Mouse (Mus musculus) midbrain, embryonic 13.5 days (tissue): ENCODE measurements around the gene Tet1. TPM values are rescaled to one million over a fixed set of nuclear protein-coding genes. Genes with fewer than 3 reads are reported as not detected.

Experiments
- ATAC-seq: fragments of 200-750 bp; cut with Nextera tagmentation; 2 replicates; pipeline ENCODE4 v1.8.0; 2017; ENCODE audit warnings: mild to moderate bottlenecking, moderate TSS enrichment, moderate library complexity
- H3K27ac ChIP-seq: fragments of 300-500 bp; sonication (generic); 2 replicates; pipeline ENCODE4 v1.5.1; 2015; ENCODE audit warnings: inconsistent platforms, mild to moderate bottlenecking, moderate library complexity
- H3K27me3 ChIP-seq: fragments of 300-500 bp; sonication (generic); 2 replicates; pipeline ENCODE4 v1.6.1; 2015; ENCODE audit warnings: mild to moderate bottlenecking, inconsistent platforms
- H3K36me3 ChIP-seq: fragments of 300-500 bp; sonication (generic); 2 replicates; pipeline ENCODE4 v1.6.1; 2015; ENCODE audit warnings: mild to moderate bottlenecking, inconsistent platforms
- H3K4me1 ChIP-seq: fragments of 300-500 bp; sonication (generic); replicated peaks from 2 replicates; pipeline ENCODE4 v1.6.1; 2015; ENCODE audit warnings: inconsistent platforms
- H3K4me2 ChIP-seq: fragments of 300-500 bp; sonication (generic); replicated peaks from 2 replicates; pipeline ENCODE4 v1.6.1; 2015; ENCODE audit warnings: moderate library complexity, mild to moderate bottlenecking, inconsistent platforms
- H3K4me3 ChIP-seq: fragments of 300-500 bp; sonication (generic); replicated peaks from 2 replicates; pipeline ENCODE4 v1.5.1; 2015; ENCODE audit warnings: mild to moderate bottlenecking, inconsistent platforms
- H3K9ac ChIP-seq: fragments of 300-500 bp; sonication (generic); replicated peaks from 2 replicates; pipeline ENCODE4 v1.6.1; 2015; ENCODE audit warnings: mild to moderate bottlenecking, inconsistent platforms
- H3K9me3 ChIP-seq: fragments of 300-500 bp; sonication (generic); 2 replicates; pipeline ENCODE4 v1.6.1; 2016; ENCODE audit warnings: mild to moderate bottlenecking, inconsistent platforms
- WGBS: fragments of 180-500 bp; shearing (Covaris S2); methylation state at CpG from one replicate; pipeline ENCODE4 v1.1.7; 2015; 5-methylcytosine and 5-hydroxymethylcytosine counted together
- polyA plus RNA-seq: library from polyadenylated mRNA; unstranded; fragments of >200 nt; fragmentation: Nextera tagmentation; extraction: Ambion mirVana; gene quantifications from 2 replicates; pipeline ENCODE4 v1.2.1, GENCODE M21; 2015

Gene Tet1
- polyA plus RNA-seq, 1 experiment from 2014 or later: 37.2 TPM

DNA sequence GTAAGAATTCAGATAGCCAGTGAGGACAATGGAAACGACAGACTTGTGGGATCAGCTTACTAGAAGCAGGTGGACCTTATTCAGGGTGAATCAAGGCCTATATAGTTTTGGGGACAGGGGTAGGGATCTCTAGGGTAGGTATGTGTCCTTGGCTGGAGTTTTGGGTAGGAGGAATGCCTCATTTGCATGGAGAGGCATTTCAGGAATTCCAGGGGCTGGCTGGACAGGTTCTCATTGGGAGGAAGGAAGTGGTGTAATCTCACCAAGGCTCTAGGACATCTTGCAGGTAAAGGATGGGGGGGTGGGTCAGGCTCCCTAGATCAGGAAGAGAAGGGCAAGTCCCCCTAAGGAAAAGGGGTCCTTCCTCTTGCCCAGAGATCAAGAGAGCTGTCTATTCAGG is 6.0 kb downstream of the Tet1 start:
- 58% methylated on average over 1 of the region's 1 CpGs for WGBS
- H3K36me3 ChIP-seq: no peaks in the 10 kb centered on the region
- no peaks in the 10 kb centered on the region for H3K4me1 ChIP-seq
- no peak overlapping the region for H3K9ac ChIP-seq
- H3K4me3 ChIP-seq: no peak overlapping the region
- H3K9me3 ChIP-seq: no peaks in the 10 kb centered on the region
- H3K27ac ChIP-seq: no peak overlapping the region
- no peaks in the 10 kb centered on the region for H3K27me3 ChIP-seq
- ATAC-seq: no peak
- H3K4me2 ChIP-seq: no peak overlapping the region

- WGBS: 47% methylated on average over 8 of the region's 8 CpGs
- Histone ChIP-seq H3K27ac (no peak overlapping the region), H3K4me1 (no peaks in the 10 kb centered on the region), H3K36me3 (no peaks in the 10 kb centered on the region), H3K4me2 (no peak overlapping the region), H3K4me3 (no peak overlapping the region), H3K9ac (no peak overlapping the region), H3K27me3 (no peaks in the 10 kb centered on the region), H3K9me3 (no peaks in the 10 kb centered on the region)
- ATAC-seq: no peak
These were observed 7.0 kb downstream of the Tet1 start for GRCm38 (mm10) chr10:62901826-62902225.

DNA sequence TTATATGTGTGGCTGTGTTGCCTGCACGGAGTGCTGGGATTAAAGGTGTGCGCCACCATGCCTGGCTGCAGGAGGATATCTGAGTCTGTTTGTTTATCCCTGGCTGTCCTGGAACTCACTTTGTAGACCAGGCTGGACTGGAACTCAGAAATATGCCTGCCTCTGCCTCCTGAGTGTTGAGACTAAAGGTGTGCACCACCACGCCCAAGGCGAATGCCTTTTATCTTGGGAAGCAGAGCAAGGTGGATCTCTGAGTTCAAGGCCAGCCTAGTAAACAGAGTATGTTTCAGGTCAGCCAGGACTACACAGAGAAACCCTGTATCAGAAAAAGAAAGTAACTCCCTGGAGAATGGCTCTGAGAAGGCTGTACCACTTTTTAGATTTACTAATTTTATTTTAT is 8.7 kb downstream of the Tet1 start:
- Histone ChIP-seq H3K27ac (no peak overlapping the region), H3K4me1 (no peaks in the 10 kb centered on the region), H3K9ac (no peak overlapping the region), H3K4me3 (no peak overlapping the region), H3K27me3 (no peaks in the 10 kb centered on the region), H3K9me3 (no peaks in the 10 kb centered on the region), H3K36me3 (no peaks in the 10 kb centered on the region), H3K4me2 (no peak overlapping the region)
- no peak for ATAC-seq
- WGBS: 92% methylated on average over 4 of the region's 4 CpGs

- Histone ChIP-seq H3K9me3 (no peaks in the 10 kb centered on the region), H3K4me2 (no peak overlapping the region), H3K4me3 (no peak overlapping the region), H3K4me1 (no peaks in the 10 kb centered on the region), H3K9ac (no peak overlapping the region), H3K36me3 (no peaks in the 10 kb centered on the region), H3K27ac (no peak overlapping the region), H3K27me3 (no peaks in the 10 kb centered on the region)
- 90% methylated on average over 2 of the region's 2 CpGs for WGBS
- no peak for ATAC-seq
These were observed 10.7 kb downstream of the Tet1 start for GRCm38 (mm10) chr10:62898061-62898460.

DNA sequence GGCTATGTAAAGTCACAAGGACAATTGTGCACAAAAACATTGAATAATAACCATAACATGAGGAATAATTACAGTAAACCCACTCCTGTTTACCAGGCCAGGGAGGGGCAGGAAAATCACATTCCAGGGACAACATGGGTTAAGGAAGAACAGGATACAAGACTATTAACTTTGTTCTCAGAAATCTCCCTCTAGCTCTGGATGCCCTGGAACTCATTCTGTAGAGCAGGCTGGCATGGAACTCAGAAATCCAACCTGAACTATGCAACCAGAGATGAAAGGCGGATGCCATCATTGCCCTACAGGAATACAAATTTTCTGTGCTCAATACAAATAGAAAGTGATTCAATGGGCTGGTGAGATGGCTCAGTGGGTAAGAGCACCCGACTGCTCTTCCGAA is 11.4 kb downstream of the Tet1 start:
- H3K36me3 ChIP-seq: no peaks in the 10 kb centered on the region
- ATAC-seq: no peak
- no peak overlapping the region for H3K27ac ChIP-seq
- H3K9ac ChIP-seq: no peak overlapping the region
- H3K27me3 ChIP-seq: no peaks in the 10 kb centered on the region
- H3K4me3 ChIP-seq: no peak overlapping the region
- no peaks in the 10 kb centered on the region for H3K9me3 ChIP-seq
- no peak overlapping the region for H3K4me2 ChIP-seq
- no peaks in the 10 kb centered on the region for H3K4me1 ChIP-seq
- WGBS: 93% methylated on average over 3 of the region's 3 CpGs

- ATAC-seq: no peak
- no peaks in the 10 kb centered on the region for H3K36me3 ChIP-seq
- no peak overlapping the region for H3K9ac ChIP-seq
- no peak overlapping the region for H3K4me2 ChIP-seq
- no peaks in the 10 kb centered on the region for H3K4me1 ChIP-seq
- no peak overlapping the region for H3K4me3 ChIP-seq
- WGBS: 73% methylated on average over 4 of the region's 4 CpGs
- no peaks in the 10 kb centered on the region for H3K9me3 ChIP-seq
- H3K27ac ChIP-seq: no peak overlapping the region
- H3K27me3 ChIP-seq: no peaks in the 10 kb centered on the region
These were observed 12.0 kb downstream of the Tet1 start for GRCm38 (mm10) chr10:62896774-62897173.

- Histone ChIP-seq H3K27ac (no peak overlapping the region), H3K27me3 (no peaks in the 10 kb centered on the region), H3K4me3 (no peak overlapping the region), H3K4me1 (no peaks in the 10 kb centered on the region), H3K36me3 (no peaks in the 10 kb centered on the region), H3K4me2 (no peak overlapping the region), H3K9me3 (no peaks in the 10 kb centered on the region), H3K9ac (no peak overlapping the region)
- 84% methylated on average over 4 of the region's 4 CpGs for WGBS
- no peak for ATAC-seq
These were observed 12.8 kb downstream of the Tet1 start for GRCm38 (mm10) chr10:62896035-62896434.

GRCm38 (mm10) chr10:62895386-62895785 is 13.4 kb downstream of the Tet1 start:
- H3K27ac ChIP-seq: no peak overlapping the region
- H3K27me3 ChIP-seq: no peaks in the 10 kb centered on the region
- no peak for ATAC-seq
- 85% methylated on average over 6 of the region's 6 CpGs for WGBS
- H3K36me3 ChIP-seq: no peaks in the 10 kb centered on the region
- H3K4me1 ChIP-seq: no peaks in the 10 kb centered on the region
- no peak overlapping the region for H3K9ac ChIP-seq
- no peak overlapping the region for H3K4me3 ChIP-seq
- no peaks in the 10 kb centered on the region for H3K9me3 ChIP-seq
- no peak overlapping the region for H3K4me2 ChIP-seq

DNA sequence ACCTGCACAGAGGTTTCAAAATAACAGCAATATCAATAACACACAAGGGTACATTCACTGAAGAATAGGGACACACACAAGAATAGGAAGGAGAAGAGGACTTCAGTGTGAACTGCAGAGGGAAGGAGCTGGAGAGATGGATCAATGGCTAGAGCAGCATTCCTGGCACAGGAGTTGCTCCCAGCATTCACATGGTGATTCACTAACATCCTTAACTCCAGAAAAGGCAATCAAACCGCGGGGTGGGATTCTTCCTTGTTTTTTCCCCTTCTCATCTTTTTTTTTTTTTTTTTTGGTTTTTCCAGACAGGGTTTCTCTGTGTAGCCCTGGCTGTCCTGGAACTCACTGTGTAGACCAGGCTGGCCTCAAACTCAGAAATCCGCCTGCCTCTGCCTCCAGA is 14.3 kb downstream of the Tet1 start:
- ATAC-seq: no peak
- H3K27me3 ChIP-seq: no peaks in the 10 kb centered on the region
- H3K4me2 ChIP-seq: no peak overlapping the region
- H3K9ac ChIP-seq: no peak overlapping the region
- WGBS: 85% methylated on average over 3 of the region's 3 CpGs
- no peaks in the 10 kb centered on the region for H3K36me3 ChIP-seq
- no peak overlapping the region for H3K4me3 ChIP-seq
- no peaks in the 10 kb centered on the region for H3K9me3 ChIP-seq
- H3K27ac ChIP-seq: no peak overlapping the region
- H3K4me1 ChIP-seq: no peaks in the 10 kb centered on the region

GRCm38 (mm10) chr10:62893356-62893884 is 15.4 kb downstream of the Tet1 start:
- Histone ChIP-seq H3K36me3 (no peaks in the 10 kb centered on the region), H3K27me3 (no peaks in the 10 kb centered on the region), H3K4me1 (no peaks in the 10 kb centered on the region), H3K27ac (no peak overlapping the region), H3K9ac (no peak overlapping the region), H3K4me2 (no peak overlapping the region), H3K9me3 (no peaks in the 10 kb centered on the region), H3K4me3 (no peak overlapping the region)
- 77% methylated on average over 6 of the region's 6 CpGs for WGBS
- ATAC-seq: no peak

GRCm38 (mm10) chr10:62892549-62893232 is 16.1 kb downstream of the Tet1 start:
- Histone ChIP-seq H3K36me3 (no peaks in the 10 kb centered on the region), H3K4me2 (no peak overlapping the region), H3K27me3 (no peaks in the 10 kb centered on the region), H3K9ac (no peak overlapping the region), H3K9me3 (no peaks in the 10 kb centered on the region), H3K4me1 (no peaks in the 10 kb centered on the region), H3K27ac (no peak overlapping the region), H3K4me3 (no peak overlapping the region)
- 17% methylated on average over 4 of the region's 4 CpGs for WGBS
- ATAC-seq: no peak

DNA sequence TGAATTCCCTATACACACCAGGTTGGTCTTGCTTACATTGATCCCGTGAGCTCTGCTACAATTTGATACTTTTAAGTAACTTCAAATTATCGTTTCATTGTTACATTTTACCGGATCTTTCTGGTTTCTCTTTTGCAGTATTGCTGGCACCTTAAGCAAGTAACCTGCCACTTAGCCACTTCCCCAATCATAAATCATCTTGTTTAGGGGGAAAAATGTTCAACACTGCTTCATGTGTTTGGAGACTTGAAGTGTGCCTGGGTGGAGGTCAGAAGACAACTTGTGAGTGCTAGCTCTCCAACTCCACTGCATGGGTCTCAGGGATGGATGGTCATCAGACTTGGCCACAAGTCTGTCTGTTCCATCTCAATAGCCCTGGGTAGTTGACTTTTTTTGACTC is 17.8 kb downstream of the Tet1 start:
- Histone ChIP-seq H3K4me2 (no peak overlapping the region), H3K9me3 (no peaks in the 10 kb centered on the region), H3K4me1 (peaks cover 14% of the 10 kb centered on the region), H3K9ac (no peak overlapping the region), H3K36me3 (no peaks in the 10 kb centered on the region), H3K27me3 (no peaks in the 10 kb centered on the region), H3K4me3 (no peak overlapping the region), H3K27ac (no peak overlapping the region)
- no peak for ATAC-seq
- WGBS: 92% methylated on average over 3 of the region's 3 CpGs
